Mouse (Mus musculus) fibroblast of lung, adult 2 months (primary cell): ENCODE results near the gene Slc25a21.

ENCODE experiments used
- DNase-seq: peaks from one replicate; pipeline ENCODE4 v3.0.0-alpha.2; 2011; ENCODE audit warnings: low read depth

Gene Slc25a21

GRCm38 (mm10) chr12:57184401-57185147, 12.7 kb downstream of the Slc25a21 start:
- no peak for DNase-seq

GRCm38 (mm10) chr12:57179465-57180188, 17.6 kb downstream of the Slc25a21 start:
- no peak for DNase-seq

GRCm38 (mm10) chr12:57178818-57179217, 18.5 kb downstream of the Slc25a21 start:
- DNase-seq, result no peak

DNA sequence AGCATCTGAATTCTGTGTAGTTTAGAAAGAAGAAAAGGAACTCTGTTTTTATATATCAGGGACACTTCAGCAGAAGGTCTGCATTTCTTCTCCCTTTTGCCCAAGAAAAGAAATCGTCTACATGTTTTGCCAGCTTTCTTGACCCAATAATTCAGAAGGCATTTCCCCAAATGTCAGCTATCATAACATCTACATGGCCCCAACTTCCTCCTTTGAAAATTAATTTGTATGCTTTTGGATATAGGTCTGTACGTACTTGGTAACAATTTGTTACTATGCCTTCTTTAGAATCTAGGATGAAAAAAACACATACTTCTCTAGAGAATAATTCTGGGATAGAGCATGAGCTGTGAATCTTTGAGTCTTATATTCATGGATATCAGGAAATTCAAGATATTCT, 34.0 kb downstream of the Slc25a21 start:
- no peak for DNase-seq

DNA sequence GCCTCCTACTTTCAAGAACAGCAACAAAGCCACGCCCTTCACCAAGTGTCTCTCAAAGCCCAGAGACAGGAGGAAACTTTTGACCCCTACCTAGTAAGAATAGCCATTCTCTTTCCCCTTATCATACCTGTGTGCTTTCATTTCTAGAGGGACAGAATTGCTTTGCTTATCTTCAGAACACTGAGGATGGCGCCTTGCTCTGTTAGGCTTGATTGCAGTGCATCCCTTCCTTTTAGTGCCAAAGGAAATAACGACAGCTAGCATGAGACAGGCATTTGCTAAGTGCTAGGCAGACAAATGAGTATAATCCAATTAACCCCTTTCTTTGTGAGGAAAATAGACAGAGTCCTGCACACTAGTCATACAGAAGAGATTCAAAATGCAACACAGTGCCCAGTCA, 34.4 kb downstream of the Slc25a21 start:
- no peak for DNase-seq

DNA sequence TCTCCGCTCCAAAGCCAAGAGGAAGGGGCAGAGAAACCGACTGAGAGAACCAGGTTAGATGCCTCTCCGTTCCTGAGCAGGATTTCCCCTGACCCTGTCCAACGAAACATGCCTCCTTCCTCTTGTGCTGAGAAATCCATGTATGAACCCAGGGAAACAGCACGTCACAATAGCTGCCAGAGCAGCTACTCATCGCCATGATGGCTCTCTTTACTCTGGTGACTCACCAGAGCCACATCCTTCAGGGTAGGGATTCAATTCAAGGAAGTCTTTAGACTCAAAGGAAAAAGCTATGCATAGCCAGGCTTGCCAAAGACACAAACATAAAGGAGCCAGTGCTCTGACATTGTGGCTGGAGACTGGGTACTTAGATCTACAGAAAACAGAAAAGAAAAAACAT, 37.4 kb downstream of the Slc25a21 start:
- DNase-seq, result no peak

DNA sequence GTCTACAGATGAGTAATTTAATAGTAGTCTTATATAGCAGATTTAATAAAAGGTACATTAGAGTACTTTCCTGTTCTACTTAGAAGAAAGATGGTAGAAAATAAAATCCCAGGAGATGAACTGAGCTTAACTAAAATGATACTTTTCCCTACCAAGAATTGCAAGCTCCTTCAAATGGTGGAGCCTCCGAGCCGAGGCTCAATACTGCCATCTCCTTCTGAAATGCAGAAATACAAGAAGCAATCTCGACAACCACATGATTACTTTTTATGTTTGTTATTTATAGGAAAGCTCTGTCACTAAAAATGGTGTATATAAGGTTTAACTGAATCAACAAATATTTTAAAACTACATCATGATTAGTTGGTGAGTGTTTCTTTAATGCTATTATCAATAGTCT, 39.0 kb downstream of the Slc25a21 start:
- DNase-seq, result no peak

- no peak for DNase-seq
These were observed 58.3 kb downstream of the Slc25a21 start for GRCm38 (mm10) chr12:57138937-57139336.

DNA sequence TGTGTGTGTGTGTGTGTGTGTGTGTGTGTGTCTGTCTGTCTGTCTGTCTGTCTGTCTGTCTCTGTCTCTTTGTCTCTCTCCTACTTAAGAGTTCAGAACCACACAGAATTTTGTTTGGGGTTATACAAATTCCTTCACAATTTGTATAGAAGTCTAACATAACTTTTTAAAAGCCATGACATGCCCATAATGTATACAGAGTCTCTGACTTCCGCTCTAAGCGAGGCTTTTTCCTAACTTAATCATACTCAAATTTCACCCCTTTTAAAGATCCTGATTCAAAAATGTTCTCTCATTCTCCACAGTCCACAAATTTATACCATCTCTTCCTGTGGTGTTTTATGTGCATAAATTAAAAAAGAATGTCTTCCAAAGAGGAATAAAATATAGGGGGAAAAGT, 59.5 kb downstream of the Slc25a21 start:
- no peak for DNase-seq

DNA sequence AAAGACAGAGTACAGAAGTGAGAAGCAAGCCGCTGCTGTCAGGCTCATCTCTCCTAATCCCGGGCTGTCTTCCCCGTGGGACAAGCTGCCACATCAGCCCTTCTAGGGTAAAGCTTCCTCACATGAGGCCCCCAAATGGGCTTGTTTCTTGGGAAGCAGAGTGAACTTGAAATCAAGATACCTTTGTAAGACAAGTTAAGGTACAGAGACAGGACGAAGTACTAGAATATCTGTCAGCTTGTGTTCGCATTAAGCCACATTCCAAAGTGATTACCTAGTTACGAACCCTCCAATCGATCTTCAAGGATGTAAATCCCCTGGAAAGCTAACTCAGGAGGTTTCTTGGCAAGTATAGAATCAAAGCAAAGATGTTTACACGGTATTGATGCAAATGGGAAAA, 78.7 kb downstream of the Slc25a21 start:
- no peak for DNase-seq

DNA sequence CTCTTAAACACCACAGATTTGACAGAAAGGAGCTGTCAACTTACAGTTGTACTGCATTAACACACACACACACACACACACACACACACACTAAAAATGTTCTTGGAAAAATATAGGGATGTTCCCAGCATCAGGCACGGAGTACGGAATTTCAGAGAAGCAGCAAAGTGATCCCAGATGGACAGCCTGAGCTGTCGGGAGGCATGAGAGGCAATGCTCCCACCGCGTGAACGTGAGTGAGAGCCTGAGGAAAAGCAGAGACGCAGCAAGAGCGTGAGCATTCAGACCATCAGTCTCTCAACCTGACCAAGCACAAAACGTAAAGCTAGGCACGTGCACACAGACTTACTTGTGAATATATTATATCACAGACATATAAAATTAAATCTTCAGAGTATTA, 81.8 kb downstream of the Slc25a21 start:
- DNase-seq, result no peak

DNA sequence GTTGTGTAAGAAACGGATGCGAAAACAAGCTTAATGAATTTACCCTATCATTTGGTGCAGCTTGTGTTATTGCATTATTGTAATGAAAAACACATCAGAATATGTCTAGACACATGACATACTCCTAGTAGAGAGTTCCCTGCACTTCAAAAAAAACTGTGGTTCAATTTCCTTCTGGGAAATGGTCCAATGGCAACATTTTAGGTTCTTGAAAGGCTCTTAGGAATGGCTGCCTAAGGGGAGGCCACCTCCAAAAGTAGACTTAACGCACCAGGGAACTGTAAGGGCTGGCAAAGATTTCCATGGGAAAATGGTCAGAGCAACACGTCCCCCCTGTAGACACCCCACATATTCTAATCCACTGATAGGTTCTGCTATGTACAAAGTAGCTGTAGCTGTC, 87.9 kb downstream of the Slc25a21 start:
- peak; percentile 65 for DNase-seq

DNA sequence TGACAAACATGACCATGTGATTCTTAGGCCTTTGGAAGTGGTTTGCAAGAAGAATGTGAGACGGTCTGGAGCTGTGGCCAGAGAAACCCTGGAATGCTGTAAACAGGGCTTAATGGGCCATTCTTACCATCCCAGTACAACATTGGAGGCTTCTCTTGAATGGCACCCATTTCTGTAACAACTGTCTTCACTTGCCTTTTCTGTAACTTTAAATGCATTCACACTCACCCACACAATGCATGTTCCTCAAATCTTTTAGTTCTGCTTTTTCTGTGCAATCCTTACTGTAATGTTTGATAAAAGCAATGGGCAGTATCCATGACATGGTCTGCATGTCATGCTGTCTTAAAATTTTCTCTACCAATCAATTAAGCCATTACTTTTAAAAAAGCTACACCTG, 95.0 kb downstream of the Slc25a21 start:
- DNase-seq, result no peak

GRCm38 (mm10) chr12:57100549-57100948, 96.7 kb downstream of the Slc25a21 start:
- DNase-seq, result no peak

- DNase-seq, result no peak
These were observed 98.2 kb downstream of the Slc25a21 start for GRCm38 (mm10) chr12:57099066-57099465.

DNA sequence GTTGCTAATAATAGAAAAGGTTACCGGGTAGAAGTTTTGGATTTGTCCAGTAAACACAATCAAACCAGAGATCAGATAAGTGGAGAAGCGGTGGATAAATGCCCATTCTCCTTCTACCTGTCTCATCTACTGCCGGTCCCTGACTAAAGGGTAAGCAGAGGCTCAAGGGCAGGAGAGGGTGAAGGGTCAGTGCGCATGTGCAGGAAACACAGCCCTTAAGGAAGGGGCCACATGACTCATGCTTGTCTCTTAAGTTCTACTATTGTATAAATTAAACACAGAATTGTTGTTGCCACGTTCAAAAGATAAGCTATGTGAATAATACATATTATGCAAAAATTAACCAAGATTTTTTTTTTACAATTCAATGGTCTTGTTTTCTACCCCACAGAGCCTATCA, 98.9 kb downstream of the Slc25a21 start:
- no peak for DNase-seq

GRCm38 (mm10) chr12:57093107-57093506, 104.2 kb downstream of the Slc25a21 start:
- peak; percentile 82 for DNase-seq

- no peak for DNase-seq
These were observed 112.8 kb downstream of the Slc25a21 start for GRCm38 (mm10) chr12:57084519-57084918.

- DNase-seq, result no peak
These were observed 113.7 kb downstream of the Slc25a21 start for GRCm38 (mm10) chr12:57083533-57083932.

DNA sequence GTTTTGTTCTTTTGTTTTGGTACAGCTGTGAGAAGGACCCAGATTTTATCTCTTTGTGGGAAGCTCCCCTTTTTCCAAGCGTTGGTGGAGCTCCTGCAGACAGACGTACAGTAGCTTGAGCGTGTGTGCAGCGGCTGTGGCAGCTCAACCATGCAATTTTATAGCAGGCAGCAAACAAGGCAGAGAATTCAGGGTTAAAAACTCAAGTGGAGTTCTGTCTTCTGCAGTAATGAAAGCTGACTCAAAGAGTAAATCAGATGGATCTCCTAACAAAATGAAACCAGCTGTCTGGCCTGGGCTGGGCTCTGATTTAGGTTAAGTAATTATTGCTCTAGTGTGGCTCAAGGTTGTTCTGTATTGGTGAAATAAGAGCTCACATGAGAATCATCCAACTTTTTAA, 120.7 kb downstream of the Slc25a21 start:
- DNase-seq, result no peak

GRCm38 (mm10) chr12:57072616-57073015, 124.7 kb downstream of the Slc25a21 start:
- DNase-seq, result no peak

- no peak for DNase-seq
These were observed 128.7 kb downstream of the Slc25a21 start for GRCm38 (mm10) chr12:57068607-57069006.

DNA sequence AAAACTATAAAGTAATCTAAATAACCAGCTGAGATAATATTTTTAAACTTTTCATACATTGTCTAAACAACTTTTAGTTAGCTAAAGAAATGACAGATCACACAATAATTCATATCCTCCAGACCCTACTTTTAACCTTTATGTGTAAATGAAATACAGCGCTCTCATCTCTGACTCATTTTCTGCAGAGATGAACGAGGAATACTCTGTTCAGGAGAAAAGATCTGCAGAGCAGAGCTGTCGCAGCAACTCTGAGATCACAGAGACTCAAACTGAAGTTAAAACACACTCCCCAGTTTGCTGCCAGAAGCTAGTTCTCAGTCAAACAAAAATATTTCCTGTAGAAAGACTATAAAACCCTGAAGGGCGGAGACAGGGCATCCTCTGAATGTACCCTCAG, 177.5 kb downstream of the Slc25a21 start:
- DNase-seq, result no peak

- no peak for DNase-seq
These were observed 180.4 kb downstream of the Slc25a21 start for GRCm38 (mm10) chr12:57016845-57017244.
